Mouse (Mus musculus) hindbrain, embryonic 10.5 days (tissue): ENCODE results near the gene Calm3. TPM values are rescaled to one million over a fixed set of nuclear protein-coding genes. Genes with fewer than 3 reads are reported as not detected.
A peak's percentile ranks its signal among the peaks of the same experiment; 100 is the strongest.
"Not testable (repeated sequence)": the region's sequence is repeated elsewhere in the genome, so short reads cannot be mapped to it uniquely, and the experiment has no call there.

Experiments used
- DNase-seq: peaks from one replicate; pipeline ENCODE4 v3.0.0-alpha.2; 2017; ENCODE audit warnings: low spot score
- H3K27ac ChIP-seq: fragments of 300-500 bp; sonication (generic); 2 replicates; pipeline ENCODE4 v1.5.1; 2016; ENCODE audit warnings: mild to moderate bottlenecking, moderate library complexity
- H3K27me3 ChIP-seq: fragments of 300-500 bp; sonication (generic); 2 replicates; pipeline ENCODE4 v1.6.1; 2016; ENCODE audit warnings: mild to moderate bottlenecking; ENCODE audit not compliant: poor library complexity, insufficient read depth, severe bottlenecking
- H3K36me3 ChIP-seq: fragments of 300-500 bp; sonication (generic); 2 replicates; pipeline ENCODE4 v1.6.1; 2016; ENCODE audit warnings: mild to moderate bottlenecking, moderate library complexity
- H3K4me1 ChIP-seq: fragments of 300-500 bp; sonication (generic); replicated peaks from 2 replicates; pipeline ENCODE4 v1.6.1; 2016; ENCODE audit warnings: mild to moderate bottlenecking
- H3K4me3 ChIP-seq: fragments of 300-500 bp; sonication (generic); 2 replicates; pipeline ENCODE4 v1.5.1; 2016; ENCODE audit warnings: mild to moderate bottlenecking, moderate library complexity
- H3K9me3 ChIP-seq: fragments of 300-500 bp; sonication (generic); 2 replicates; pipeline ENCODE4 v1.6.1; 2016; ENCODE audit warnings: mild to moderate bottlenecking, moderate library complexity
- WGBS: fragments of 180-500 bp; shearing (Covaris S2); methylation state at CpG from one replicate; pipeline ENCODE4 v1.1.7; 2016; 5-methylcytosine and 5-hydroxymethylcytosine counted together
- polyA plus RNA-seq: library from polyadenylated mRNA; unstranded; fragments of >200 nt; fragmentation: Nextera tagmentation; extraction: Ambion mirVana; gene quantifications from 2 replicates; pipeline ENCODE4 v1.2.1, GENCODE M21; 2016

The Calm3 gene
- 170 and 245 TPM in 2 replicates for polyA plus RNA-seq

DNA sequence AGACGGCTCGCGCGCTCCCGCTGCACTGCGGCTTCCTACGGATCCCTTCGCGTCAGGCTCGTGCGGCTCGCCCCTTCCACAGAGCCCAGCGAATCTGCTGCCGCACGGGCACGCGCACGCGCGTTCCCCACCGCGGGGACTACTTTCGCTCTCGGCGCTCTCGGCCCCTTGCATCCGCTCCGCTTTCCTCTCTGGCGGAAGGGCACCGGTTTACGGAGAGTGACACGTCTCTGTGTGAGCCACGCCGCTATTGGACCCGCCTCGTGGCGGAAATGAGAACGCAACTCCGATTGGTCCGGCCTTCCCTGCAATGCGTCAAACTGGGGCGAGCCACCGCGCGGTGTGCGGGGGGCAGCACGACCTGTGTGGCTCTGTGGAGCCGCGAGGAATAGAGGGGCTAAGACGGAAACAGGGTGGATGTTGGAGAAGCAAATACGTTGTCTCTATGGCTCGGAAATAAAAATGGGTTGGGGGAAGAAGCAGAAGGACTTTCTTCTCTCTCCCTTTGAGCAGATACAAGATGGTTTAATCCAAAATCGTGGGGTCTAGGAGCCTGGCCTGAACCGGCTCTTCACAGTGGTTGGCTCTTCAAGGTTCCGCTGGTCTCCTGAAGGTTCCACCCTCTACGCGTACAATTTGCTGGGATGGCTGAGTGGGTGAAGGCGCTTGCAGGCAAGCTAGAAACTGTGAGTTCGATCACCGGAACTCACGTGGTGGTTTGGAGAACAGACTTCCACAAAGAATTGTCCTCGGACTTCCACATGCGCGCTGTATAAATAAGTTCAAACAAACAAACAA, at the start of gene Calm3:
TSS of gene Calm3 (minus strand) at position 78 of the 798 bp plus-strand sequence.
- Histone ChIP-seq H3K27ac (peak within 1 kb of the TSS; percentile 99), H3K36me3 (peaks cover 22% of the 10 kb centered on the region), H3K4me3 (peak within 1 kb of the TSS; percentile 93), H3K4me1 (peaks cover 39% of the 10 kb centered on the region), H3K27me3 (no peaks in the 10 kb centered on the region), H3K9me3 (no peaks in the 10 kb centered on the region)
- 2% methylated on average over 64 of the region's 64 CpGs for WGBS
- peak; percentile 100 for DNase-seq

DNA sequence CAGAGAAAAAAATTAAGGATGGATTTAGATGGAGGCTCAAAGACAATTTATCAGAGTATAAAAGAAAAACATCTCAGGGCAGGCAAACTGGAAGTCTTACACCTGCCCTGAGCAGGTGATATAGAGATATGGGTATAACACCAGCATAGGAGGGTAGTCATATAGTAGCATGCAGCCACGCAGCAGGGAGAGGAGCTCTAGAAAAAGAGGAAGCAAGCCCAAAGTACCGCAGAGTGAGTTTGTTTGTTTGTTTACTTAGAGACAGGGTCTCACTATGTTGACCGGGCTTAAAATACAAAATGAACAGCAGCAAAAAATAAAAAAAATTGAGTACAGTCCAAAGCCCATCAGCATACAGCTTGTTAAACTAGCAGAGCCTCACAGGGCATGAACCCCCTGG, 47.2 kb upstream of the Calm3 start:
- Histone ChIP-seq H3K4me3 (no peak overlapping the region), H3K27ac (no peak overlapping the region), H3K9me3 (0 out of 2 replicates have a peak, but pooled peaks cover 5% of the 10 kb centered on the region), H3K4me1 (no peaks in the 10 kb centered on the region), H3K36me3 (no peaks in the 10 kb centered on the region), H3K27me3 (no peaks in the 10 kb centered on the region)
- DNase-seq, result no peak
- 85% methylated on average over 3 of the region's 3 CpGs for WGBS

- Histone ChIP-seq H3K36me3 (no peaks in the 10 kb centered on the region), H3K27me3 (no peaks in the 10 kb centered on the region), H3K4me3 (no peak overlapping the region), H3K4me1 (no peaks in the 10 kb centered on the region), H3K9me3 (0 out of 2 replicates have a peak, but pooled peaks cover 5% of the 10 kb centered on the region), H3K27ac (no peak overlapping the region)
- 87% methylated on average over 6 of the region's 6 CpGs for WGBS
- DNase-seq, result no peak
These were observed 44.5 kb upstream of the Calm3 start for GRCm38 (mm10) chr7:16968414-16968813.

DNA sequence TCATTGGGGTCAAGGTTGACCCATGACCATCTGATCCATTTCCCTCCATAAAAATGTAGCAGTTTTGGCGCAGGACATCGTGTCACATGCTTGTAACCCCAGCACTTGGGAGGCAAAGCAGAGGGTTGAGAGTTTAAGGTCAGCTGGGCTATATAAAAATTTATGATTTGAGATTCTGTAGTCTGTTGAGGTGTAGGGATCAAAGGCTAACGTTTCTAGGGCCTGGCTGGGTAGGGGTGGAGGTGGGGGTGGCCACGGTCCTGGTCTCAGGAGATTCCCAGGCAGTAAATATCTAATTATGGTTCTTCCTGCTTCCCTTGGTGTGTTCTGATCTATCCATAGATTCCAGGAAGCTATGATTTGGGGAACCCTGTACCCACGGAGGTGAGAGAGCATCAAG, 37.8 kb upstream of the Calm3 start:
- DNase-seq, result no peak
- Histone ChIP-seq H3K27me3 (peaks cover 13% of the 10 kb centered on the region; the same call in 1 of the 2 replicates), H3K9me3 (no peaks in the 10 kb centered on the region), H3K27ac (no peak overlapping the region), H3K4me3 (no peak overlapping the region), H3K4me1 (peaks cover 28% of the 10 kb centered on the region), H3K36me3 (peaks cover 5% of the 10 kb centered on the region; the same call in 1 of the 2 replicates)
- WGBS, result 83% methylated on average over 5 of the region's 5 CpGs

DNA sequence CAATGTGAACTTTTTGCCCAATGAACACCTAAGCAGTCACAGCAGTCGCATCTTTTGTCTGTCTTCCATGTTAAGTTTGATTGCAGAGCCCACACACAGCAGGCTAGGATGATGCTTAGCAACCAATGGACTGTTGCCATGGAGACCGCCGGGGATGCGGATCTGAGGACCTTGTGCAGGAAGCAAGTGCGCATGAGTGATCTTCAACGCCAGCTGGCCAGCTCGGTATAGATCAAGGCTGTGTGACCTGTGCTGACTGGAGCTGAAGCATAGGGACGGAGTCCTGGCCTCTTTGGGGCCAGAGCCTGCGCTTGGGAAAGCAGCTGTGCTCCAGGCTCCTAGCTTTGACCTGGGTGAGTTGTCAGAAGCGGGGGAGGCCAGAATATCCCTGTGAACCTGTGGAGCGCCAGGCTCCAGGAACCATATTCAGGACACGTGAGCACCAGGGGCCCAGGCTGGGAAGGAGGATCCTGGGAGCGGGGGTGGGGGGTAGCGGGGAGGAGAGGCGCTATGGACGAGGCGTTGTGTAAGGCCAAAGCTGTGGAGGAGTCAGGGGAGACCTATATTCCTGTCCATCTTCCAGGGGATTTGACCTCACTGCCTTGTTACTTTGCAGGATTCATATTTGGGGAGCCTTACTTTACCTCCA, 35.7 kb upstream of the Calm3 start, which contains the start of gene Pnmal1:
TSS of gene Pnmal1 (plus strand) at position 141 of the 649 bp plus-strand sequence.
- H3K4me3 ChIP-seq, result peak within 1 kb of the TSS; percentile 45
- H3K27me3 ChIP-seq, result peaks cover 13% of the 10 kb centered on the region; the same call in 1 of the 2 replicates
- DNase-seq, result peak; percentile 95
- peaks cover 5% of the 10 kb centered on the region; the same call in 1 of the 2 replicates for H3K36me3 ChIP-seq
- H3K4me1 ChIP-seq, result peaks cover 32% of the 10 kb centered on the region
- peak within 1 kb of the TSS; percentile 90 for H3K27ac ChIP-seq
- peaks cover 5% of the 10 kb centered on the region; the same call in 1 of the 2 replicates for H3K9me3 ChIP-seq
- 19% methylated on average over 17 of the region's 17 CpGs for WGBS

GRCm38 (mm10) chr7:16956410-16957265, 32.7 kb upstream of the Calm3 start:
- 62% methylated on average over 15 of the region's 15 CpGs for WGBS
- no peak overlapping the region for H3K4me3 ChIP-seq
- peaks cover 18% of the 10 kb centered on the region; the same call in 1 of the 2 replicates for H3K27me3 ChIP-seq
- H3K4me1 ChIP-seq, result peaks cover 32% of the 10 kb centered on the region
- H3K36me3 ChIP-seq, result no peaks in the 10 kb centered on the region; the same call in 1 of the 2 replicates
- H3K9me3 ChIP-seq, result peaks cover 5% of the 10 kb centered on the region; the same call in 1 of the 2 replicates
- H3K27ac ChIP-seq, result peak overlapping the region; percentile 17; the same call in 1 of the 2 replicates
- DNase-seq, result no peak

GRCm38 (mm10) chr7:16955712-16956111, 31.8 kb upstream of the Calm3 start:
- WGBS, result 92% methylated on average over 4 of the region's 4 CpGs
- peaks cover 5% of the 10 kb centered on the region; the same call in 1 of the 2 replicates for H3K9me3 ChIP-seq
- H3K27me3 ChIP-seq, result peaks cover 20% of the 10 kb centered on the region; the same call in 1 of the 2 replicates
- no peaks in the 10 kb centered on the region for H3K36me3 ChIP-seq
- no peak overlapping the region for H3K4me3 ChIP-seq
- peaks cover 28% of the 10 kb centered on the region for H3K4me1 ChIP-seq
- no peak overlapping the region for H3K27ac ChIP-seq
- no peak for DNase-seq

- WGBS, result 59% methylated on average over 2 of the region's 2 CpGs
- Histone ChIP-seq H3K4me1 (peaks cover 27% of the 10 kb centered on the region), H3K27me3 (peaks cover 25% of the 10 kb centered on the region)
- not testable (repeated sequence) for H3K27ac ChIP-seq, DNase-seq, H3K36me3 ChIP-seq, H3K9me3 ChIP-seq, H3K4me3 ChIP-seq
These were observed 29.9 kb upstream of the Calm3 start for GRCm38 (mm10) chr7:16953776-16954175.

- WGBS, result 29% methylated on average over 18 of the region's 18 CpGs
- Histone ChIP-seq H3K27ac (no peak overlapping the region), H3K36me3 (no peaks in the 10 kb centered on the region), H3K27me3 (peaks cover 52% of the 10 kb centered on the region), H3K9me3 (peaks cover 5% of the 10 kb centered on the region; the same call in 1 of the 2 replicates), H3K4me1 (peaks cover 45% of the 10 kb centered on the region), H3K4me3 (no peak overlapping the region)
- peak; percentile 86 for DNase-seq
These were observed 27.1 kb upstream of the Calm3 start for GRCm38 (mm10) chr7:16950861-16951635.

DNA sequence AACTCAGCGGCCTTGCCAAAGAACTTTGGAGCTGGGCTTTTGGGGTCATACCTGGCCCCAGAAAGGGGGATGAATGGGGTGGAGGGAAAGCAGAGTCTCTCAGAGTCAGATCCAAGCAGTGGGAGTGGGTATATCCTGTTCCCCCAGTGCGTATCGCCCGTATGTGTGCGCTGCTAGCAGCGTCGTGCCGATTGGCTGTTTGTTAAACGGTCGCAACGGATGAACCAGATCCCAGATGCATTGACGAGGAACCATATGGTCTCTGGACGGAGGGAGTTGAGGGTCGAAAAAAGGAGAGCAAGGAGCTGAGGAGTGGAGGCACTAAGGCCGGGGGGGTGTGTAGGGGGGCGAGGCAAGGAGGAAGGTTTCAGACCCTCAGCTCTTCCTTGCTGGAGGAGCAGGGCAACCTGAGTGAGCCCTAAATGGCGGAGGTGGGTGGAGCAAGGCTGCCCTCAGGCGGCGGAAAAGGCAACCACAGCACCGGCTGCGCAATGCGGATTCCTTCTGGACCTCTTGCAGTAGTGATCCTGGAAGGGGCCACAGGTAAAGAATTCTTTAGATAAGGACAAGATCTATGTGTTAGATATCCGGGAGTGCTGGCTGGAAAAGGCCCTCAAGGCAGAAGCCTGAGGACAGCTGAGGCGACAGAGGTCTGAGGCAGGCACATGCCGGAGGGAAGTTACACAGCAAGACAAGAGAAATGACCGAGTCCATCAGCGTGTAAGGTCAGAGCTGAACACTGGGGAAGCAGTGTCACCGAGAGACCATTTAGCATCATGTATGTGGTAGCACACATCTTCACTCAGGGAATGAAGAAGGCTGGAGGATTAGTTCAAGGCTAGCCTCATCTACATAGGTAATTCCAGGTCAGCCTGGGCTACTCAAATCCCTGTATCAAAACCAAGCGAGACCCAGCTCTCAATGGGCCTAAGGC, 26.3 kb upstream of the Calm3 start:
- Histone ChIP-seq H3K27ac (peak overlapping the region; percentile 6; the same call in 1 of the 2 replicates), H3K4me1 (peaks cover 53% of the 10 kb centered on the region), H3K9me3 (peaks cover 5% of the 10 kb centered on the region; the same call in 1 of the 2 replicates), H3K27me3 (peaks cover 61% of the 10 kb centered on the region), H3K36me3 (no peaks in the 10 kb centered on the region), H3K4me3 (peak overlapping the region; percentile 49)
- peak; percentile 88 for DNase-seq
- WGBS, result 11% methylated on average over 29 of the region's 29 CpGs
